Mouse (Mus musculus): ENCODE measurements around the gene Pigl.

Gene Pigl

GRCm38 (mm10) chr11:62518991-62519390 is 60.7 kb downstream of the Pigl start:
- DNase-seq (ENCODE audit: low spot score) = no peak

DNA sequence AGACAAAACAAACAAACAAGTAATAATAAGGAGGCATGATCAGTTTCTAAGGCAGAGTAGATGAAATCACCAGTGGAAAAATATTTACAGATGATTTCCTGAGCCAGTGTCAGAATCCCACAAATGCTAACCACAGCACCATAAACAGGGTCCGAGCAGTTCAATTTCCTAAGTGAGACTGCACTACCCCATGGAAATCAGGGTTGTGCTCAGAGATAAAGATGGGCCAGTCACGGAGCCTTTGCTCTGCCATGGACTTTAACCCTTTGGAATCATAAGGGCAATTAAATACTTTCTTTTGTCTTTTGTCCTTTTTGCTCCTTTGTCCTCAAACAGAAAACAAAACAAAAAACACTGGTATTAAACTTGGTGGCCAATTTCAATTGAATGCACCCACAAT is 64.0 kb downstream of the Pigl start:
- DNase-seq (ENCODE audit: low spot score) = no peak

DNA sequence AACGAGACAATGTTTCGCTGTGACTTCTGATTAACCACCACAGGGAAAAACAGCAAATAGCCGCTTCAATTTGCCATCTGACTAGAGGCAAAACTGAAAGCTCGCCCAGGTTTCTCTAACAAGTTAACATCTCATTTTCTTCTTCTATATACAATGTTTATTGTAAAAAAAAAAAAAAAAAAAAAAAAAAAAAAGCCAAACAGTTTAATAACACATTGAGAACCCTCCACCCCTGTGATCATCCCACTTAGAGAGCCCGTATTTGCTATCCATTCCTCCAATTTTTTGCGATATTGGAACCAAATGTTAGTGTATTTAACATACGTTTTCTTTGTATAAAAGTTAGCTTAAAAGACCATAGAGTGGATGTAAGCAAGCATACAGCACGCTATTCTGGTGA is 78.8 kb downstream of the Pigl start:
- no peak for DNase-seq (ENCODE audit: low spot score)

- no peak for DNase-seq (ENCODE audit: low spot score)
Observed at GRCm38 (mm10) chr11:62537590-62537989, 79.3 kb downstream of the Pigl start.

- peak; percentile 38 for DNase-seq (ENCODE audit: low spot score)
Observed at GRCm38 (mm10) chr11:62538321-62539088, 80.2 kb downstream of the Pigl start.

DNA sequence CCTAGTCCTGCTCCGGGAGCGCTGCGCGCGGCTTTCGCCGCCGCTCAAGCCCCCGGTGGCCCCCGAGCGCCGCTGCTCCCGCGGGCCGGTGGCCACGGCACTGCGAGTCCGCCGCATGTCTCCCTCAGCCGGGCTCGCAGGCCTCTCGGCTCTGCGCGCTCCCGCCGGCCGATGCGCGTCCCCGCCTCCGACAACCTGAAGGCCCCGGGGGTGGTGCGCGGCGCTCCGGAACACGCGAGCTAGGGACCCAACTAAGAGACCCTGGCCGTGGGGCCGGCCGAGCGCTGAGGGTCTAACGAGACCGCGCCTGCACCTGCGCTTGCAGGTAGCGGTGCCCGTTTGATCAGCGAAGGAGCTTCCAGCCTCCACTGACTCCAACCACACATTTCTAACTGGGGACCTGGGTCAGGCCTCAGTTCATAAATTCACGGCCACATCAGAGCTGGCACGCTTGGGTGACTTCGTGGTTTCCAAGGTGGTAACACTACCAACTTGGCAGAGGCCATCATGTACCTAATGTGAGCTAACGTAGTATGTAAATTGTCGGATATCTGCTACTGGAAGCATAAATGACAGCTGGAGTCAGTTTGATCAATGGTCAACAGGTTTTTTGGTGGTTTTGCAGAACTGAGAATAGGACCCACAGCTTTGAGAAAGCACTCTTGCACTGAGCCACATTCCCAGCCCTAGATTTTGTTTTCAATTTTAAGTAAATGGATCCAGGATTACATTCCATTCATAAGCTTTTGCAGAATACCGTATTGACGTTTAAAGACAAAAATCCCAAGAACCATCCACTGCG is 81.0 kb downstream of the Pigl start, which contains the start of gene Cenpv:
Gene Cenpv, minus strand, starts transcription at position 173 of the 802 bp plus-strand sequence.
- DNase-seq (ENCODE audit: low spot score) = peak; percentile 63

- no peak for DNase-seq (ENCODE audit: low spot score)
Observed at GRCm38 (mm10) chr11:62540167-62540566, 81.9 kb downstream of the Pigl start.

GRCm38 (mm10) chr11:62540969-62541368 is 82.7 kb downstream of the Pigl start:
- no peak for DNase-seq (ENCODE audit: low spot score)

- no peak for DNase-seq (ENCODE audit: low spot score)
Observed at GRCm38 (mm10) chr11:62541581-62541980, 83.3 kb downstream of the Pigl start.

GRCm38 (mm10) chr11:62543991-62544390 is 85.7 kb downstream of the Pigl start:
- no peak for DNase-seq (ENCODE audit: low spot score)

GRCm38 (mm10) chr11:62549782-62550181 is 91.5 kb downstream of the Pigl start:
- DNase-seq (ENCODE audit: low spot score) = peak; percentile 71

DNA sequence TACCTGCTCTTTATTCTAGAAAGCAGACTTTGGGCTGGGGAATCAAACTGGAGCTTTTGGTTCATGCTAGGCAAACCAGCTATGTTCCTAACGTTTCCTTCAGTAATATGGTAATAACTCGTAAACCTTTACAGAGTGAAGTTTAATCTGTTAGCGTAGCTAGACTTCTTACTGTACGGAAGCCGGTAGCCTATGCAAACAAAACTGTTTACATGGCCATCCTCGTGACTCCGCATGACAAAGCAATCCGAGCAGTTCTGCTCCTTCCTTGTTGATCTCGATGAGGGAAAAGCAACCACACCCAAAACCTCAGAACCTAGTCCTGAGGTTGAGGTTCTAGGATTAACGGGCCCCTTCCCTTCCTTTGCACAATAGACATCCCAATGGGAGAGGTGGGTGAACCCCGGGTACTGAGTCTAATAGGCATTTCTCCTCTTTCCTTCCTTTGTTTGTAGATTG is 92.0 kb downstream of the Pigl start:
- DNase-seq (ENCODE audit: low spot score) = peak; percentile 70

- DNase-seq (ENCODE audit: low spot score) = peak; percentile 100
Observed at GRCm38 (mm10) chr11:62550727-62551225, 92.5 kb downstream of the Pigl start, which contains the start of gene Ubb. Gene Ubb, plus strand, starts transcription at chr11:62551171.

DNA sequence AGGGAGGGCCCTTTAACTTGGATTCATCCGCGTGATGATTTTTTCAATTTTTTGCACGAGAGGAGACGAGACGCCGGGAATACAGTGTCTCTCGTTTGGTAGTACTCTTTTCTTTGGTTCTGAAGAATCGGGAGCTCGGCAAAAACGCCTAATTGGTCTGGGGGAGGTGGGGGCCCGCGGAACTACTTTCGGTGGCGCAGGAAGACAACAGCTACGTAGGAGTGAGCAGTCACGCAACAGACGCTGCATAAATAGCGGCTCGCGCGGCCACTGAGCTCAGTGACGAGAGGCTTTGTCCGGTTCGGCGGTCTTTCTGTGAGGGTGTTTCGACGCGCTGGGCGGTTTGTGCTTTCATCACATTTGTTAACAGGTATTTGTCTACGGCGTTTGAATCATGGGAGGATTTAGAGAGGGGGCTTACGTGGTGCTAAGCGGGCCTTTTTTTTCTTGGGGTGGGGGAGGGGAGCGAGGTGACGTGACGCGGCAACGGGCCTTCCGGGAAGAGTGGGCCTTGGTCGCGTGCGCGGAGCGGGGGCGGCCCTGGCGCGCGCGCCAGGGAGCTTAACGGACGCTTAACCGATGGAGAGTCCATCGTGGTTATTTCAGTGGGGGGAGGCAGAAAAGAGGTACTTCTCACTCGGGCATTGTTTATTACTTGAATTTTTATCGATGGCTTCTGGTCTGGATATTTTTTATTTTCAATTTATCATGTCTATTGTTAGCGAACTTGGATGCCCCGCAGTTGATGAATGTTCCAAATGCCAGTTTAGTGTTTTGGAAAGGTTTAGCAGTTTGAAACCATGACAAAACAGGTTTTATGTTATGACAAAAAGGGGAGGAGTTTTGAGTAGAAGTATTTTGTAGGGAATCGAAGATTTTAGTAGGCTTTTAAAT is 93.2 kb downstream of the Pigl start:
- peak; percentile 91 for DNase-seq (ENCODE audit: low spot score)

- no peak for DNase-seq (ENCODE audit: low spot score)
Observed at GRCm38 (mm10) chr11:62553186-62553585, 94.9 kb downstream of the Pigl start.

GRCm38 (mm10) chr11:62553633-62554032 is 95.4 kb downstream of the Pigl start:
- no peak for DNase-seq (ENCODE audit: low spot score)

GRCm38 (mm10) chr11:62554163-62554855 is 96.0 kb downstream of the Pigl start:
- DNase-seq (ENCODE audit: low spot score) = no peak

DNA sequence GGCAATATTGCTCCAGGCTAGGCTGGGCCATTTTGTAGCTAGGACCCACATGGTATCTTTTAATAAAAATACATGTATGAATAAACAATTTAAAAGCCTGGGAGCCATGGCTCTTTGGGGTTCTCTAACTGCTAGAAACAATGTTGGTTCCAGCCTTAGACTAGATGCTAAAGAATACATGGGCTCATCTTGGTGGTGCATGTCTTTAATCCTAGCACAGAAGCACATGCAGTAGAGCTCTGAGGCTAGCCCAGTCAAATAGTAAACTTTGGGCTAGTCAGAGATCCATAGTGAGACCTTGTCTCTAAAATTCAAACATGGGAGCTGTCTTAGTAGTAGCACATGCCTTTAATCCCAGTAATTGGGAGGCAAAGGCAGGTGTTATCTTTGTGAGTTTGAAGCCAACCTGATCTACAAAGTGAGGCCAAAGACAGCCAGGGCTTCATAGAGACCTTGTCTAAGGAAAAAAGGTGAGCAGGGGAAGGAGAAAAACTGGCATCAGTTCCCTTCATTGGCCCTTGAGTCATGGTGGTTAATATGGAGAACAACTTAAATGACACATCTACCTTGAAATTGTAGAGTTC is 96.8 kb downstream of the Pigl start:
- DNase-seq (ENCODE audit: low spot score) = no peak

GRCm38 (mm10) chr11:62555896-62556412 is 97.7 kb downstream of the Pigl start:
- no peak for DNase-seq (ENCODE audit: low spot score)

- no peak for DNase-seq (ENCODE audit: low spot score)
Observed at GRCm38 (mm10) chr11:62557205-62557604, 98.9 kb downstream of the Pigl start.

GRCm38 (mm10) chr11:62558152-62558551 is 99.9 kb downstream of the Pigl start:
- DNase-seq (ENCODE audit: low spot score) = no peak
